Mouse (Mus musculus) spleen, adult 2 months (tissue): ENCODE measurements at regions not wholly inside any gene's neighbourhood (a gene's known extent, or its start where the extent isn't known, plus 50 kb on each side); places are given as distances from the start of the nearest gene placed in this dataset.

Experiments used
- DNase-seq, 2 experiments: peaks; one replicate each; pipeline versions ENCODE4 v3.0.0 to v3.0.0-alpha.2; 2012 to 2021; ENCODE audit warnings: low spot score in 2 of 2, low read depth in 1 of 2
- H3K27ac ChIP-seq: fragments of 200-500 bp; 2 replicates; pipeline ENCODE4 v1.5.1; 2012; ENCODE audit warnings: low read length, inconsistent platforms; ENCODE audit not compliant: insufficient read depth
- H3K27me3 ChIP-seq: fragments of 200-500 bp; 2 replicates; pipeline ENCODE4 v1.6.1; 2012; ENCODE audit warnings: mild to moderate bottlenecking, moderate library complexity, low read length, inconsistent platforms; ENCODE audit not compliant: control insufficient read depth, insufficient read depth
- H3K36me3 ChIP-seq: fragments of 200-500 bp; 2 replicates; pipeline ENCODE4 v1.6.1; 2012; ENCODE audit warnings: mild to moderate bottlenecking, low read length, inconsistent platforms; ENCODE audit not compliant: control insufficient read depth, insufficient read depth
- H3K4me1 ChIP-seq: fragments of 200-500 bp; 2 replicates; pipeline ENCODE4 v1.6.1; 2011; ENCODE audit warnings: inconsistent platforms; ENCODE audit not compliant: control insufficient read depth, insufficient read depth, insufficient read length
- H3K4me3 ChIP-seq: fragments of 200-500 bp; 2 replicates; pipeline ENCODE4 v1.5.1; 2011; ENCODE audit warnings: mild to moderate bottlenecking, inconsistent platforms; ENCODE audit not compliant: insufficient read depth, insufficient read length; ENCODE audit errors: extremely low read depth
- CTCF ChIP-seq: fragments of 200-500 bp; IDR thresholded peaks from 2 replicates; pipeline ENCODE4 v1.5.1; 2011; ENCODE audit warnings: mild to moderate bottlenecking, inconsistent platforms; ENCODE audit not compliant: insufficient read depth, insufficient read length, insufficient replicate concordance; ENCODE audit errors: extremely low read depth
- POLR2A ChIP-seq: fragments of 200-500 bp; IDR thresholded peaks from 2 replicates; pipeline ENCODE4 v1.6.1; 2011; ENCODE audit warnings: low read depth, low read length, inconsistent platforms
- WGBS: fragments of 180-500 bp; shearing (Covaris S2); methylation state at CpG from one replicate; pipeline ENCODE4 v1.1.7; 2018; 5-methylcytosine and 5-hydroxymethylcytosine counted together

- Histone ChIP-seq H3K27ac (no peak overlapping the region), H3K36me3 (no peaks in the 10 kb centered on the region), H3K4me3 (no peak overlapping the region), H3K27me3 (no peaks in the 10 kb centered on the region), H3K4me1 (no peaks in the 10 kb centered on the region)
- no peak for TF ChIP-seq CTCF
- 88% methylated on average over 3 of the region's 3 CpGs for WGBS
- DNase-seq, result no peak
Observed at GRCm38 (mm10) chr1:161598167-161598566, 103.7 kb downstream of the Tnfsf18 start.

DNA sequence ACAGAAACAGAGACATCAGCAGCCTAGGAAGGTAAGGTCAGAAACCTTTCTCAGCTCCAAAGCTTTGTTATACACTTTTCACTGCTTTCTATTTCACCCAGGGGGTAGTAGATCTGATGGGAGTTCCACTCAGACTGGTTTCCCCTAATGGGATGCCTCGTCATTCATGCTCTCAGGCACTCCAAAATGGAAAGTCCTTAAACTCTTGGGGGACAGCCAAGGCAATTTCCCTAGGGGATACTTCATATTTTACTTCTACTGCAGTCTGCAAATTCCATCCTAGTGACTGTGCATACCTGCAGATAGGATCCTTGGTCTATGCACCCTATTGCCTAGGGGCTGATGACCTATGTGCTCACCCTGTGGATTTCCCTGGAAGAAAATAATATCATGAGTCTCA, 82.1 kb downstream of the Tnfsf18 start:
- no peak overlapping the region for H3K27ac ChIP-seq

GRCm38 (mm10) chr1:161575939-161576338, 81.5 kb downstream of the Tnfsf18 start:
- Histone ChIP-seq H3K27me3 (no peaks in the 10 kb centered on the region), H3K27ac (no peak overlapping the region), H3K4me3 (no peak overlapping the region), H3K4me1 (no peaks in the 10 kb centered on the region), H3K36me3 (no peaks in the 10 kb centered on the region)
- TF ChIP-seq POLR2A (no peak), CTCF (no peak)
- 92% methylated on average over 7 of the region's 7 CpGs for WGBS
- DNase-seq, result no peak

More for the DNA sequence above, 82.1 kb downstream of the Tnfsf18 start:
- DNase-seq, result no peak
- WGBS, result 72% methylated on average over 1 of the region's 1 CpGs
- Histone ChIP-seq H3K4me1 (no peaks in the 10 kb centered on the region), H3K27me3 (no peaks in the 10 kb centered on the region), H3K36me3 (no peaks in the 10 kb centered on the region), H3K4me3 (no peak overlapping the region)
- TF ChIP-seq POLR2A (no peak), CTCF (no peak)

- no peaks in the 10 kb centered on the region for H3K4me1 ChIP-seq
- H3K4me3 ChIP-seq, result no peak overlapping the region
- WGBS, result 92% methylated on average over 5 of the region's 5 CpGs
- no peak for DNase-seq
- no peaks in the 10 kb centered on the region for H3K27me3 ChIP-seq
- no peaks in the 10 kb centered on the region for H3K36me3 ChIP-seq
- H3K27ac ChIP-seq, result no peak overlapping the region
- no peak for TF ChIP-seq CTCF
- no peak for TF ChIP-seq POLR2A
Observed at GRCm38 (mm10) chr1:161575171-161575570, 80.7 kb downstream of the Tnfsf18 start.

- TF ChIP-seq CTCF (no peak), POLR2A (no peak)
- Histone ChIP-seq H3K4me3 (no peak overlapping the region), H3K27ac (no peak overlapping the region), H3K27me3 (no peaks in the 10 kb centered on the region), H3K4me1 (no peaks in the 10 kb centered on the region), H3K36me3 (no peaks in the 10 kb centered on the region)
- no peak for DNase-seq
- 84% methylated on average over 3 of the region's 3 CpGs for WGBS
Observed at GRCm38 (mm10) chr1:161570762-161571161, 76.3 kb downstream of the Tnfsf18 start.

GRCm38 (mm10) chr1:161567826-161568225, 73.4 kb downstream of the Tnfsf18 start:
- Histone ChIP-seq H3K4me1 (no peaks in the 10 kb centered on the region), H3K36me3 (no peaks in the 10 kb centered on the region), H3K27me3 (no peaks in the 10 kb centered on the region), H3K4me3 (no peak overlapping the region), H3K27ac (no peak overlapping the region)
- DNase-seq, result no peak
- TF ChIP-seq CTCF (no peak), POLR2A (no peak)

GRCm38 (mm10) chr1:161560368-161560767, 65.9 kb downstream of the Tnfsf18 start:
- DNase-seq, result no peak

More at GRCm38 (mm10) chr1:161560368-161560767, 65.9 kb downstream of the Tnfsf18 start:
- no peaks in the 10 kb centered on the region for H3K4me1 ChIP-seq
- H3K27me3 ChIP-seq, result no peaks in the 10 kb centered on the region
- no peak overlapping the region for H3K4me3 ChIP-seq
- no peak overlapping the region for H3K27ac ChIP-seq
- 38% methylated on average over 3 of the region's 3 CpGs for WGBS
- no peaks in the 10 kb centered on the region for H3K36me3 ChIP-seq
- TF ChIP-seq POLR2A (no peak), CTCF (no peak)
